Mouse (Mus musculus) liver, embryonic 16.5 days (tissue): ENCODE data around the gene Cad. TPM values are rescaled to one million over a fixed set of nuclear protein-coding genes. Genes with fewer than 3 reads are reported as not detected.

ENCODE experiments used
- ATAC-seq: fragments of 200-750 bp; cut with Nextera tagmentation; 2 replicates; pipeline ENCODE4 v1.8.0; 2017; ENCODE audit warnings: low read depth, mild to moderate bottlenecking, moderate number of reproducible peaks, moderate library complexity
- H3K27ac ChIP-seq: fragments of 300-500 bp; sonication (generic); 2 replicates; pipeline ENCODE4 v1.5.1; 2014; ENCODE audit warnings: mild to moderate bottlenecking, low read length
- H3K27me3 ChIP-seq: fragments of 300-500 bp; sonication (generic); 2 replicates; pipeline ENCODE4 v1.6.1; 2014; ENCODE audit warnings: low read depth, low read length, mixed read lengths; ENCODE audit not compliant: control insufficient read depth, insufficient read depth
- H3K36me3 ChIP-seq: fragments of 300-500 bp; sonication (generic); 2 replicates; pipeline ENCODE4 v1.6.1; 2014; ENCODE audit warnings: mild to moderate bottlenecking; ENCODE audit not compliant: control insufficient read depth, insufficient read depth
- H3K4me1 ChIP-seq: fragments of 300-500 bp; sonication (generic); 2 replicates; pipeline ENCODE4 v1.6.1; 2014; ENCODE audit warnings: low read depth, low read length, mixed read lengths; ENCODE audit not compliant: control insufficient read depth
- H3K4me2 ChIP-seq: fragments of 300-500 bp; sonication (generic); 2 replicates; pipeline ENCODE4 v1.6.1; 2014; ENCODE audit warnings: low read depth, low read length, mixed read lengths
- H3K4me3 ChIP-seq: fragments of 300-500 bp; sonication (generic); 2 replicates; pipeline ENCODE4 v1.5.1; 2014; ENCODE audit warnings: low read depth, mild to moderate bottlenecking, low read length
- H3K9ac ChIP-seq: fragments of 300-500 bp; sonication (generic); 2 replicates; pipeline ENCODE4 v1.6.1; 2014; ENCODE audit warnings: low read depth, low read length
- H3K9me3 ChIP-seq: fragments of 300-500 bp; sonication (generic); replicated peaks from 2 replicates; pipeline ENCODE4 v1.6.1; 2016; ENCODE audit warnings: low read length; ENCODE audit not compliant: control insufficient read depth
- WGBS: fragments of 180-500 bp; shearing (Covaris S2); extraction: QIAGEN DNeasy Blood & Tissue Kit; methylation state at CpG from one replicate; pipeline ENCODE4 v1.1.7; 2014; ENCODE audit not compliant: insufficient replicate concordance; 5-methylcytosine and 5-hydroxymethylcytosine counted together
- polyA plus RNA-seq: library from polyadenylated mRNA; unstranded; fragments of >200 nt; fragmentation: Nextera tagmentation; extraction: Ambion mirVana; gene quantifications from 2 replicates; pipeline ENCODE4 v1.2.1, GENCODE M21; 2015

Cad gene
- polyA plus RNA-seq, 1 experiment from 2014 or later, result 13.0 TPM

GRCm38 (mm10) chr5:31094100-31094798, 39.7 kb downstream of the Cad start:
- peaks cover 3% of the 10 kb centered on the region for H3K4me1 ChIP-seq
- H3K27me3 ChIP-seq, result peaks cover 73% of the 10 kb centered on the region
- no peak overlapping the region for H3K27ac ChIP-seq
- no peaks in the 10 kb centered on the region for H3K36me3 ChIP-seq
- no peak for ATAC-seq
- H3K9me3 ChIP-seq, result no peaks in the 10 kb centered on the region
- peak overlapping the region; percentile 46 for H3K4me3 ChIP-seq
- H3K9ac ChIP-seq, result no peak overlapping the region
- peak overlapping the region; percentile 60 for H3K4me2 ChIP-seq
- WGBS, result 3% methylated on average over 29 of the region's 29 CpGs

- H3K9me3 ChIP-seq, result no peaks in the 10 kb centered on the region
- no peak overlapping the region for H3K9ac ChIP-seq
- H3K27ac ChIP-seq, result no peak overlapping the region
- H3K4me2 ChIP-seq, result peak overlapping the region; percentile 60
- H3K27me3 ChIP-seq, result peaks cover 69% of the 10 kb centered on the region
- WGBS, result under 1% methylated on average over 59 of the region's 59 CpGs
- H3K4me3 ChIP-seq, result peak overlapping the region; percentile 46
- peaks cover 3% of the 10 kb centered on the region for H3K4me1 ChIP-seq
- peak; percentile 43; the same call in 1 of the 2 replicates for ATAC-seq
- H3K36me3 ChIP-seq, result no peaks in the 10 kb centered on the region
Measured at GRCm38 (mm10) chr5:31094799-31095691, 40.5 kb downstream of the Cad start.

GRCm38 (mm10) chr5:31095711-31096480, 41.3 kb downstream of the Cad start:
- Histone ChIP-seq H3K27me3 (peaks cover 61% of the 10 kb centered on the region), H3K4me3 (peak overlapping the region; percentile 46)
- ATAC-seq, result no peak

GRCm38 (mm10) chr5:31105814-31106335, 51.3 kb downstream of the Cad start, which contains the start of gene Dnajc5g:
Dnajc5g (plus strand) TSS chr5:31106285.
- no peaks in the 10 kb centered on the region; the same call in 1 of the 2 replicates for H3K27me3 ChIP-seq
- 48% methylated on average over 9 of the region's 9 CpGs for WGBS
- no peak for ATAC-seq

More at GRCm38 (mm10) chr5:31095711-31096480, 41.3 kb downstream of the Cad start:
- H3K9ac ChIP-seq, result no peak overlapping the region
- H3K4me2 ChIP-seq, result peak overlapping the region; percentile 60
- no peaks in the 10 kb centered on the region for H3K36me3 ChIP-seq
- H3K9me3 ChIP-seq, result no peaks in the 10 kb centered on the region
- WGBS, result 24% methylated on average over 11 of the region's 11 CpGs
- no peak overlapping the region for H3K27ac ChIP-seq
- peaks cover 3% of the 10 kb centered on the region for H3K4me1 ChIP-seq

GRCm38 (mm10) chr5:31108000-31108490, 53.5 kb downstream of the Cad start, which contains the start of gene Slc30a3:
Slc30a3 (minus strand) TSS chr5:31108237.
- Histone ChIP-seq H3K9me3 (no peaks in the 10 kb centered on the region), H3K4me3 (no peak within 1 kb of the TSS), H3K27me3 (no peaks in the 10 kb centered on the region; the same call in 1 of the 2 replicates)

More at GRCm38 (mm10) chr5:31105814-31106335, 51.3 kb downstream of the Cad start, which contains the start of gene Dnajc5g:
- Histone ChIP-seq H3K9ac (no peak within 1 kb of the TSS), H3K4me3 (no peak within 1 kb of the TSS), H3K36me3 (no peaks in the 10 kb centered on the region), H3K9me3 (no peaks in the 10 kb centered on the region), H3K4me1 (no peaks in the 10 kb centered on the region), H3K27ac (no peak within 1 kb of the TSS), H3K4me2 (no peak within 1 kb of the TSS)

GRCm38 (mm10) chr5:31110781-31111180, 56.2 kb downstream of the Cad start:
- WGBS, result 20% methylated on average over 7 of the region's 7 CpGs
- Histone ChIP-seq H3K27ac (no peak overlapping the region), H3K4me2 (no peak overlapping the region), H3K36me3 (no peaks in the 10 kb centered on the region), H3K9ac (no peak overlapping the region), H3K27me3 (no peaks in the 10 kb centered on the region; the same call in 1 of the 2 replicates), H3K4me1 (no peaks in the 10 kb centered on the region), H3K9me3 (no peaks in the 10 kb centered on the region), H3K4me3 (no peak overlapping the region)
- ATAC-seq, result no peak

More at GRCm38 (mm10) chr5:31108000-31108490, 53.5 kb downstream of the Cad start, which contains the start of gene Slc30a3:
- ATAC-seq, result no peak
- H3K4me1 ChIP-seq, result no peaks in the 10 kb centered on the region
- no peak within 1 kb of the TSS for H3K4me2 ChIP-seq
- no peaks in the 10 kb centered on the region for H3K36me3 ChIP-seq
- no peak within 1 kb of the TSS for H3K27ac ChIP-seq
- WGBS, result 79% methylated on average over 18 of the region's 18 CpGs
- H3K9ac ChIP-seq, result no peak within 1 kb of the TSS

- Histone ChIP-seq H3K4me2 (no peak within 1 kb of the TSS), H3K36me3 (no peaks in the 10 kb centered on the region), H3K27me3 (no peaks in the 10 kb centered on the region), H3K4me1 (no peaks in the 10 kb centered on the region), H3K9ac (no peak within 1 kb of the TSS), H3K9me3 (no peaks in the 10 kb centered on the region), H3K27ac (no peak within 1 kb of the TSS), H3K4me3 (no peak within 1 kb of the TSS)
- no peak for ATAC-seq
- WGBS, result 19% methylated on average over 3 of the region's 3 CpGs
Measured at GRCm38 (mm10) chr5:31116354-31116753, 61.8 kb downstream of the Cad start, which contains the start of gene Trim54. Trim54 (plus strand) TSS chr5:31116712.

- 23% methylated on average over 10 of the region's 10 CpGs for WGBS
- Histone ChIP-seq H3K27me3 (no peaks in the 10 kb centered on the region), H3K9ac (no peak overlapping the region), H3K9me3 (no peaks in the 10 kb centered on the region), H3K27ac (no peak overlapping the region), H3K4me2 (no peak overlapping the region), H3K36me3 (no peaks in the 10 kb centered on the region), H3K4me1 (no peaks in the 10 kb centered on the region), H3K4me3 (no peak overlapping the region)
- no peak for ATAC-seq
Measured at GRCm38 (mm10) chr5:31116912-31117311, 62.3 kb downstream of the Cad start.
